Mouse (Mus musculus): Measurements from ENCODE around the gene U2af2. TPM values are rescaled to one million over a fixed set of nuclear protein-coding genes. Genes with fewer than 3 reads are reported as not detected.
"Not testable (repeated sequence)": the region's sequence is repeated elsewhere in the genome, so short reads cannot be mapped to it uniquely, and the experiment has no call there.

U2af2 gene
- polyA plus RNA-seq, 1 experiment from 2014 or later, result 105 TPM

DNA sequence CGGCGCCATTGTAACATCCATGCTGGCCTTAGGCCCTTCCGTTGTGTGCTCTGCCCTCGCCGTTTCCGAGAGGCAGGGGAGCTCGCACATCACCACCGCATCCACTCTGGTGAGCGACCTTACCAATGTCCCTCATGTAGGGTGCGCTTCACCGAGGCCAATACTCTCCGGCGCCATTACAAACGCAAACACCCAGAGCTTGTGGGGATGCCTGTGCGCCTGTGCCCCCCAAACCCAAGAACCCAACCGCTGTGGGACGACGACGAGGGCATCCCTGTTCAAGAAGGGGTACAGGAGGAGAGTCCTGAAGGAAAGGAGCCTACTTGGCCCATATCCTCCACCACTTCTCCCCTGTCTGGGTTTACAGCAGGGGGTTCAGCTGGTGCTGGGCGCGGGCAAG is 44.0 kb upstream of the U2af2 start:
- WGBS, result 99% methylated on average over 21 of the region's 21 CpGs
- Histone ChIP-seq H3K4me2 (ENCODE audit: low read depth, low read length) (no peak overlapping the region), H3K4me3 (ENCODE audit: low read depth, low read length) (no peak overlapping the region), H3K27ac (replicated peaks; ENCODE audit: low read depth, low read length) (no peak overlapping the region), H3K27me3 (replicated peaks; ENCODE audit: control insufficient read depth, insufficient read depth, low read length) (no peaks in the 10 kb centered on the region), H3K9ac (ENCODE audit: low read depth, low read length) (no peak overlapping the region), H3K36me3 (ENCODE audit: control insufficient read depth, insufficient read depth, low read length) (peaks cover 20% of the 10 kb centered on the region), H3K4me1 (ENCODE audit: control insufficient read depth, insufficient read depth, low read length) (peaks cover 12% of the 10 kb centered on the region), H3K9me3 (ENCODE audit: control insufficient read depth, low read length) (no peaks in the 10 kb centered on the region)
- ATAC-seq (ENCODE audit: low read depth), result no peak
- DNase-seq (ENCODE audit: low spot score), result no peak

DNA sequence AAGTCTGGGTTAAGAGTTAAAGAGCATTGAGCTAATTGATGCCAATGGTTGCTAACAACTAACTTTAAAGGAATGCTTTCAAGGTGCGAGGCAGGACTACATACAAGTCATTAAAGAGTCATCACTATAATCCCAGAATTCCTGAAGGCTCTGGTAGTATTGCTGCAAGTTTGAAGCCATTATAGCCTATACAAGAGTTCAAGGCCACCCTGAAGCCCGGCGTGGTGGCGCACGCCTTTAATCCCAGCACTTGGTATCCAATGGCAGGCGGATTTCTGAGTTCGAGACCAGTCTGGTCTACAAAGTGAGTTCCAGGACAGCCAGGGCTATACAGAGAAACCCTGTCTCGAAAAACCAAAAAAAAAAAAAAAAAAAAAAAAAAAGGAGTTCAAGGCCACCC is 42.4 kb upstream of the U2af2 start:
- Histone ChIP-seq H3K36me3 (ENCODE audit: control insufficient read depth, insufficient read depth, low read length) (peaks cover 36% of the 10 kb centered on the region), H3K4me3 (ENCODE audit: low read depth, low read length) (peak overlapping the region; percentile 92), H3K4me2 (ENCODE audit: low read depth, low read length) (peak overlapping the region; percentile 84), H3K4me1 (ENCODE audit: control insufficient read depth, insufficient read depth, low read length) (peaks cover 12% of the 10 kb centered on the region), H3K9ac (ENCODE audit: low read depth, low read length) (peak overlapping the region; percentile 94), H3K27ac (replicated peaks; ENCODE audit: low read depth, low read length) (peak overlapping the region; percentile 93)
- 28% methylated on average over 8 of the region's 8 CpGs for WGBS
- H3K27me3 ChIP-seq (replicated peaks; ENCODE audit: control insufficient read depth, insufficient read depth, low read length); ATAC-seq (ENCODE audit: low read depth); H3K9me3 ChIP-seq (ENCODE audit: control insufficient read depth, low read length); DNase-seq (ENCODE audit: low spot score): not testable (repeated sequence)

DNA sequence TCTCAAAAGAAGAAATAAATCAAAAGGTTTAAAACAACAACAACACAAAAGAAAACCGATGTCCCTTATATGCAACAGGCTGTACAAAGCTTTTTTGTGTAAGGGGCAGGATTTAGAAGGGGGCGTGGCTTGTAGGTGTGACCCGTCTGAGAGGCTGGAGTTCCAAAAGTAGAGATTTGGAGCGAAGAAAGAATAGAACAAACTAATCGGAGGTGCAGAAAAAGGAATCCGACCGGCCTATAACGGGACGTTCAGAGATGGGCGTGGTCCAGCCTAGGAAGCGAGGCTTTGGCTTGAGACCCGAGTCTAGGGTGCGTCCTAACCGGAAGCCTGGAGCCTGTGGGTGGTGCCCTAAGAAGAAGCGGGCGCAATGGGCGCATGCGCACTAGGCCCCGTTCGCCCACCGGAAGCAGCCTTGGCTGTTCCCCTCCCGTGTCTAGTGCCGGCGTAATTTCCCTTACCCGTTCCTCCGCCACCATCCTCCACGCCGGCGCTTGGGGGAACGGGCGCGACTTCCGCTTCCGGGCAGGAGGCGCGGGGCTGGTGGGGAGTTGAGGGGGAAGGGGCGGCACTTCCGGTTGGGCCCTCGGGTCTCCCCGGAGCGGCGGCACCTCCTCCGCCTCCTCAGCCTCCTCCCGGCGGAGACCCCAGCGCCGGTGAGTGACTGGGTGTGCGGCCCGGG is 41.8 kb upstream of the U2af2 start, which contains the start of the genes Zfp865 and Ccdc106:
Gene Zfp865 (plus strand): TSS at position 377 of the 682 bp plus-strand sequence.
Gene Ccdc106 (plus strand): TSS at position 554 of the 682 bp plus-strand sequence.
- Histone ChIP-seq H3K4me1 (ENCODE audit: control insufficient read depth, insufficient read depth, low read length) (peaks cover 12% of the 10 kb centered on the region), H3K36me3 (ENCODE audit: control insufficient read depth, insufficient read depth, low read length) (peaks cover 42% of the 10 kb centered on the region), H3K4me2 (ENCODE audit: low read depth, low read length) (peak within 1 kb of the TSS; percentile 84), H3K9ac (ENCODE audit: low read depth, low read length) (peak within 1 kb of the TSS; percentile 94), H3K27me3 (replicated peaks; ENCODE audit: control insufficient read depth, insufficient read depth, low read length) (no peaks in the 10 kb centered on the region), H3K9me3 (ENCODE audit: control insufficient read depth, low read length) (no peaks in the 10 kb centered on the region), H3K27ac (replicated peaks; ENCODE audit: low read depth, low read length) (peak within 1 kb of the TSS; percentile 93), H3K4me3 (ENCODE audit: low read depth, low read length) (peak within 1 kb of the TSS; percentile 92)
- WGBS, result 0% methylated on average over 35 of the region's 49 CpGs
- DNase-seq (ENCODE audit: low spot score), result peak; percentile 99
- ATAC-seq (ENCODE audit: low read depth), result peak; percentile 93

GRCm38 (mm10) chr7:5020685-5021084 is 41.3 kb upstream of the U2af2 start:
- Histone ChIP-seq H3K27me3 (replicated peaks; ENCODE audit: control insufficient read depth, insufficient read depth, low read length) (no peaks in the 10 kb centered on the region), H3K36me3 (ENCODE audit: control insufficient read depth, insufficient read depth, low read length) (peaks cover 47% of the 10 kb centered on the region), H3K9ac (ENCODE audit: low read depth, low read length) (peak overlapping the region; percentile 94), H3K4me3 (ENCODE audit: low read depth, low read length) (peak overlapping the region; percentile 92), H3K27ac (replicated peaks; ENCODE audit: low read depth, low read length) (peak overlapping the region; percentile 93), H3K4me2 (ENCODE audit: low read depth, low read length) (peak overlapping the region; percentile 84), H3K9me3 (ENCODE audit: control insufficient read depth, low read length) (no peaks in the 10 kb centered on the region), H3K4me1 (ENCODE audit: control insufficient read depth, insufficient read depth, low read length) (peaks cover 12% of the 10 kb centered on the region)
- 0% methylated on average over 9 of the region's 15 CpGs for WGBS
- peak; percentile 10; the same call in 1 of the 2 replicates for ATAC-seq (ENCODE audit: low read depth)
- no peak for DNase-seq (ENCODE audit: low spot score)

GRCm38 (mm10) chr7:5021197-5021596 is 40.7 kb upstream of the U2af2 start:
- DNase-seq (ENCODE audit: low spot score) (no peak), ATAC-seq (ENCODE audit: low read depth) (no peak)
- Histone ChIP-seq H3K4me3 (ENCODE audit: low read depth, low read length) (peak overlapping the region; percentile 92), H3K9ac (ENCODE audit: low read depth, low read length) (peak overlapping the region; percentile 94), H3K36me3 (ENCODE audit: control insufficient read depth, insufficient read depth, low read length) (peaks cover 50% of the 10 kb centered on the region), H3K27ac (replicated peaks; ENCODE audit: low read depth, low read length) (peak overlapping the region; percentile 93), H3K4me1 (ENCODE audit: control insufficient read depth, insufficient read depth, low read length) (peaks cover 8% of the 10 kb centered on the region; the same call in 1 of the 2 replicates), H3K27me3 (replicated peaks; ENCODE audit: control insufficient read depth, insufficient read depth, low read length) (no peaks in the 10 kb centered on the region), H3K9me3 (ENCODE audit: control insufficient read depth, low read length) (no peaks in the 10 kb centered on the region), H3K4me2 (ENCODE audit: low read depth, low read length) (peak overlapping the region; percentile 84)
- WGBS, result 46% methylated on average over 5 of the region's 5 CpGs

DNA sequence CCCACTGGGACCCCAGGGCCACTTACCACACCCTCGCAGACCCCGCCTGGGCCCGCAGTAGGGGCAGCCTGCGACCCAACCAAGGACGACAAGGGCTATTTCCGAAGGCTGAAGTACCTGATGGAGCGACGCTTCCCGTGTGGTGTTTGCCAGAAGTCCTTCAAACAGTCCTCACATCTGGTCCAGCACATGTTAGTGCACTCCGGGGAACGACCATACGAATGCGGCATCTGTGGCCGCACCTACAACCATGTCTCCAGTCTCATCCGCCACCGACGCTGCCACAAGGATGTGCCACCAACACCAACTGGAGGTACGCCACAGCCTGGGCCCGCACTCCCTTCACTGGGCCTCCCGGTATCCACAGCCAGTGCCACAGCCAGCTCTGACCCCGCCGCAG is 32.4 kb upstream of the U2af2 start:
- H3K9me3 ChIP-seq (ENCODE audit: control insufficient read depth, low read length), result peaks cover 38% of the 10 kb centered on the region

DNA sequence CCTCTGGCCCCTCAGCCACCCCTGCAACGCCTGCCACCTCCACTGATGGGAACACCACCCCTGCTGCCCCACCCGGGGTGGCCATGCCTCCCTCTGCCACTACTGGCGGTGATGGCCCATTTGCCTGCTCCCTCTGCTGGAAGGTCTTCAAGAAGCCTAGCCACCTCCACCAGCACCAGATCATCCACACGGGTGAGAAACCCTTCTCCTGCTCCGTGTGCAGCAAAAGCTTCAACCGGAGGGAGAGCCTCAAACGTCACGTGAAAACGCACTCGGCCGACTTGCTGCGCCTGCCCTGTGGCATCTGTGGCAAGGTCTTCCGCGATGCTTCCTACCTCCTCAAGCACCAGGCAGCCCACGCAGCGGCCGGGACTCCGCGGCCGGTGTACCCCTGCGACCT is 32.0 kb upstream of the U2af2 start:
- H3K9ac ChIP-seq (ENCODE audit: low read depth, low read length), result no peak overlapping the region
- 94% methylated on average over 17 of the region's 21 CpGs for WGBS
- H3K9me3 ChIP-seq (ENCODE audit: control insufficient read depth, low read length), result peaks cover 38% of the 10 kb centered on the region
- no peak for ATAC-seq (ENCODE audit: low read depth)
- peaks cover 95% of the 10 kb centered on the region for H3K36me3 ChIP-seq (ENCODE audit: control insufficient read depth, insufficient read depth, low read length)
- no peak for DNase-seq (ENCODE audit: low spot score)
- no peak overlapping the region for H3K4me2 ChIP-seq (ENCODE audit: low read depth, low read length)
- no peak overlapping the region; the same call in 1 of the 2 replicates for H3K4me3 ChIP-seq (ENCODE audit: low read depth, low read length)
- no peaks in the 10 kb centered on the region for H3K27me3 ChIP-seq (replicated peaks; ENCODE audit: control insufficient read depth, insufficient read depth, low read length)
- H3K4me1 ChIP-seq (ENCODE audit: control insufficient read depth, insufficient read depth, low read length), result no peaks in the 10 kb centered on the region
- H3K27ac ChIP-seq (replicated peaks; ENCODE audit: low read depth, low read length), result no peak overlapping the region

More for the DNA sequence above, 32.4 kb upstream of the U2af2 start:
- Histone ChIP-seq H3K4me1 (ENCODE audit: control insufficient read depth, insufficient read depth, low read length) (no peaks in the 10 kb centered on the region), H3K4me2 (ENCODE audit: low read depth, low read length) (no peak overlapping the region), H3K36me3 (ENCODE audit: control insufficient read depth, insufficient read depth, low read length) (peaks cover 95% of the 10 kb centered on the region), H3K27ac (replicated peaks; ENCODE audit: low read depth, low read length) (no peak overlapping the region), H3K9ac (ENCODE audit: low read depth, low read length) (no peak overlapping the region), H3K27me3 (replicated peaks; ENCODE audit: control insufficient read depth, insufficient read depth, low read length) (no peaks in the 10 kb centered on the region), H3K4me3 (ENCODE audit: low read depth, low read length) (no peak overlapping the region)
- 97% methylated on average over 22 of the region's 22 CpGs for WGBS
- DNase-seq (ENCODE audit: low spot score) (no peak), ATAC-seq (ENCODE audit: low read depth) (no peak)

DNA sequence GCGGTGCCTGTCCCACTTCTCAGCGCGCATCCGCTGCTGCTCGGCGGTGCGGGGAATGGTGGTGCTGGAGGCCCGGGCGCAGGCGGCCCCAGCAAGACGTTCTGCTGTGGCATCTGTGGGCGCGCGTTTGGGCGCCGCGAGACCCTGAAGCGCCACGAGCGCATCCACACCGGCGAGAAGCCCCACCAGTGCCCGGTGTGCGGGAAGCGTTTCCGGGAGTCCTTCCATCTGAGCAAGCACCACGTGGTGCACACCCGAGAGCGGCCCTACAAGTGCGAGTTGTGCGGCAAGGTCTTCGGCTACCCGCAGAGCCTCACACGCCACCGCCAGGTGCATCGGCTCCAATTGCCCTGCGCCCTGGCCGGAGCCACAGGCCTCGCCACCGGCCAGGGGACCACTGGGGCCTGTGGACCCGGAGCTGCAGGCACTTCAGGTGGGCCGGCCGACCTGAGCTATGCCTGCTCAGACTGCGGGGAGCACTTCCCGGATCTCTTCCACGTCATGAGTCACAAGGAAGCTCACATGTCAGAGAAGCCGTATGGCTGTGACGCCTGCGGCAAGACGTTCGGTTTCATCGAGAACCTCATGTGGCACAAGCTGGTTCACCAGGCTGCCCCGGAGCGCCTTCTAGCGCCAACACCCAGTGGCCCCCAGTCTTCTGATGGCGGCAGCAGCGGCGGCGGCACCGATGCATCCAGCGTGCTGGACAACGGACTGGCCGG is 31.2 kb upstream of the U2af2 start:
- no peak overlapping the region for H3K27ac ChIP-seq (replicated peaks; ENCODE audit: low read depth, low read length)
- DNase-seq (ENCODE audit: low spot score) (no peak), ATAC-seq (ENCODE audit: low read depth) (no peak)
- no peaks in the 10 kb centered on the region for H3K4me1 ChIP-seq (ENCODE audit: control insufficient read depth, insufficient read depth, low read length)
- no peak overlapping the region for H3K4me2 ChIP-seq (ENCODE audit: low read depth, low read length)
- WGBS, result 89% methylated on average over 61 of the region's 63 CpGs
- H3K27me3 ChIP-seq (replicated peaks; ENCODE audit: control insufficient read depth, insufficient read depth, low read length), result no peaks in the 10 kb centered on the region
- peaks cover 96% of the 10 kb centered on the region for H3K36me3 ChIP-seq (ENCODE audit: control insufficient read depth, insufficient read depth, low read length)
- peaks cover 38% of the 10 kb centered on the region for H3K9me3 ChIP-seq (ENCODE audit: control insufficient read depth, low read length)
- H3K4me3 ChIP-seq (ENCODE audit: low read depth, low read length), result no peak overlapping the region; the same call in 1 of the 2 replicates
- H3K9ac ChIP-seq (ENCODE audit: low read depth, low read length), result no peak overlapping the region
